Mouse (Mus musculus) right cerebral cortex, postnatal 14 days (tissue): ENCODE measurements around the gene Slc24a4.
A peak's percentile ranks its signal among the peaks of the same experiment; 100 is the strongest.
"Not testable (repeated sequence)": the region's sequence is repeated elsewhere in the genome, so short reads cannot be mapped to it uniquely, and the experiment has no call there.

Source experiments
- DNase-seq: peaks from one replicate; pipeline ENCODE4 v3.0.0; 2022

Slc24a4 gene

GRCm38 (mm10) chr12:102166691-102167261 is 38.2 kb downstream of the Slc24a4 start:
- DNase-seq = no peak

- no peak for DNase-seq
These were observed 38.8 kb downstream of the Slc24a4 start for GRCm38 (mm10) chr12:102167302-102167701.

GRCm38 (mm10) chr12:102172746-102173145 is 44.2 kb downstream of the Slc24a4 start:
- DNase-seq = no peak

- no peak for DNase-seq
These were observed 44.8 kb downstream of the Slc24a4 start for GRCm38 (mm10) chr12:102173345-102173744.

- DNase-seq = no peak
These were observed 52.0 kb downstream of the Slc24a4 start for GRCm38 (mm10) chr12:102180371-102181074.

- DNase-seq = peak; percentile 65
These were observed 53.3 kb downstream of the Slc24a4 start for GRCm38 (mm10) chr12:102181799-102182357.

- DNase-seq = no peak
These were observed 54.1 kb downstream of the Slc24a4 start for GRCm38 (mm10) chr12:102182621-102183020.

- no peak for DNase-seq
These were observed 54.7 kb downstream of the Slc24a4 start for GRCm38 (mm10) chr12:102183201-102183600.

GRCm38 (mm10) chr12:102190820-102191219 is 62.3 kb downstream of the Slc24a4 start:
- DNase-seq = peak; percentile 42

GRCm38 (mm10) chr12:102201516-102201915 is 73.0 kb downstream of the Slc24a4 start:
- DNase-seq = no peak

- DNase-seq = no peak
These were observed 74.4 kb downstream of the Slc24a4 start for GRCm38 (mm10) chr12:102202901-102203300.

GRCm38 (mm10) chr12:102206471-102206870 is 77.9 kb downstream of the Slc24a4 start:
- no peak for DNase-seq

- DNase-seq = no peak
These were observed 78.7 kb downstream of the Slc24a4 start for GRCm38 (mm10) chr12:102207245-102207644.

- DNase-seq = no peak
These were observed 82.3 kb downstream of the Slc24a4 start for GRCm38 (mm10) chr12:102210801-102211200.

GRCm38 (mm10) chr12:102223404-102223803 is 94.9 kb downstream of the Slc24a4 start:
- no peak for DNase-seq

GRCm38 (mm10) chr12:102224112-102224511 is 95.6 kb downstream of the Slc24a4 start:
- DNase-seq = not testable (repeated sequence)

- DNase-seq = no peak
These were observed 96.6 kb downstream of the Slc24a4 start for GRCm38 (mm10) chr12:102225165-102225564.

- DNase-seq = no peak
These were observed 107.0 kb downstream of the Slc24a4 start for GRCm38 (mm10) chr12:102235551-102235950.

GRCm38 (mm10) chr12:102236317-102236716 is 107.8 kb downstream of the Slc24a4 start:
- DNase-seq = no peak

GRCm38 (mm10) chr12:102242076-102242722 is 113.7 kb downstream of the Slc24a4 start:
- no peak for DNase-seq

- no peak for DNase-seq
These were observed 115.4 kb downstream of the Slc24a4 start for GRCm38 (mm10) chr12:102243915-102244314.

- no peak for DNase-seq
These were observed 117.7 kb downstream of the Slc24a4 start for GRCm38 (mm10) chr12:102246226-102246625.

GRCm38 (mm10) chr12:102248104-102248503 is 119.6 kb downstream of the Slc24a4 start:
- no peak for DNase-seq

- no peak for DNase-seq
These were observed 121.8 kb downstream of the Slc24a4 start for GRCm38 (mm10) chr12:102250316-102250715.
